Mouse (Mus musculus) kidney, postnatal 10 days (tissue): Measurements from ENCODE around the gene Hexim2.

Experiments used
- DNase-seq: peaks from one replicate; pipeline ENCODE4 v3.0.0; 2021; ENCODE audit warnings: mixed read lengths

Gene Hexim2

GRCm38 (mm10) chr11:103174411-103174832 is 42.2 kb downstream of the Hexim2 start:
- no peak for DNase-seq

- peak; percentile 48 for DNase-seq
These were observed 42.7 kb downstream of the Hexim2 start for GRCm38 (mm10) chr11:103174891-103175391.

GRCm38 (mm10) chr11:103175688-103176442 is 43.6 kb downstream of the Hexim2 start:
- DNase-seq: no peak

- no peak for DNase-seq
These were observed 44.3 kb downstream of the Hexim2 start for GRCm38 (mm10) chr11:103176510-103176909.

DNA sequence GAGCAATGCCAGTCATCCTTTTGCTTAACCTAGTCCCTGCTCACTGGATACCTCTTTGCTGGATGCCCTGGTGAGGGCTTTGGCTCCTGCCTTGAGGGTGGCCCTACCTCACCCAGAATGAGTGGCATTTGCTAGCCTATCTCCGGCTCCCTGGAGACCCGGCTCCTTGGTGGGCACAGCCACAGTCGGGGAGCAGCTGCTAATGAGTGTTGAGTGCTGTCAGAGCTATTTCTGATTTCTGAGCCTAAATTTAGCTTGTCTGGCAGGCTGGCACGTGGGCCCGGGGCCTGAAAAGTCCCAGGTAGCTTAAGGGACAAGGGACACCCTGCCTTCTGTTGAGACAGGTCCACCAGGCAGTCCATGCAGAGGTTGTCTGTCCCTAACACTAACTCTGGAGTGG is 45.0 kb downstream of the Hexim2 start:
- DNase-seq: no peak

- DNase-seq: no peak
These were observed 45.7 kb downstream of the Hexim2 start for GRCm38 (mm10) chr11:103177815-103178485.

- DNase-seq: no peak
These were observed 46.5 kb downstream of the Hexim2 start for GRCm38 (mm10) chr11:103178748-103179147.

DNA sequence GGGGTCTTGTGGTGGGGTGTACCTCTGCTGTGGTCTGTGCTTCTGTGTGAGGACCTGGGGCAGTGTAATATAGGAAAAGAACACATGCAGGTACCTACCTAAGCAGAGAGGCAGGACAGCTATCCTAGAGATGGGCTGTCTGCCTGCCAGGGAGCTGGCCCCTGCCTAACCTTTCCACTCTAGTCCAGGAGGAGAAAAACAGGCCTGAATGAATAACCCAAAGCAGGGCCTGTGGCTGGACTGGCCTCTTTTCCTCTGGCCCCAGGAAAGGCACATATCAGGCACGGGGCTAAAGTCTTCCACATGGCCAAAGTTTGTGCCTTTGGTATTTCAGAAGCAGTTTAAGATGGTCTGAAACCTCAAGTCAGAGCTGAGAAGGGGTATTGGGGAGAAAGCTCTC is 48.2 kb downstream of the Hexim2 start:
- DNase-seq: no peak

- no peak for DNase-seq
These were observed 49.1 kb downstream of the Hexim2 start for GRCm38 (mm10) chr11:103181349-103181748.

DNA sequence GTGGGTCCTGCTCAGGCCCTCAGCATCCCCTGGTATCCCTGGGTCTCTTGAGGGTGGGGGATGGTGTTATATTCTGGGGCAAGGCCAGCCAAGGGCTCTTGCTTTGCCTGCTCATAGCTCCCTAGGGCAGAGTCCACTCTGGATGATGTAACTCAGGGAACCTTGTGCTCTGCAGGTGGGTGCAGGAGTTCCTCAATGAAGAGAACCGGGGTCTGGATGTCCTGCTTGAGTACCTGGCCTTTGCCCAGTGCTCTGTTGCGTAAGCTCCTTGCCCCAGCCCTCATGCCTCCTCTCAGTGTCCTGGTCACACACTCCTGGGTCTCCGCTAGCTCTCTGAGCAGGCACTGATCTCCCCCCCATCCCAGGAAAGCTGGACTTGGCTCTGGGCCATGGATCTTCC is 49.7 kb downstream of the Hexim2 start:
- peak; percentile 71 for DNase-seq

DNA sequence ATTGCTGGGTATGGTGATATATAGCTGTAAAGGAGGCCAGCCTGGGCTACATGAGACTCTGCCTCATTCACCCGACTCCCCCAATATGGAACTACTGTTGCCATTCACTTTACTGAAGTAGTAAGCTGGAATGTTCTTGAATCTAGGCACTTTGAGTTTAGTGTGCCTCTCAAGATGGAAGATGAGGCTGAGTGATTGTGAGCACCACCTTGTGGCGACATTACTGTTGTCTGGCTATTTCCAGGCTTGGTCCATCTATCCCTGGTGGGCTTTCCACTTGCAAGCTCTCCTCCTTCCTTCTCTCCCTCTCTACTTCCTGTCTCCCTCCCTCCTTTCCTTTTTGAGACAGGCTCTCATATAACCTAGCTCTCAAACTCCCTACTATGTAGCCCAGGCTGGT is 52.7 kb downstream of the Hexim2 start:
- DNase-seq: peak; percentile 83
